Mouse (Mus musculus) midbrain, embryonic 11.5 days (tissue): ENCODE measurements around the gene Il25. TPM values are rescaled to one million over a fixed set of nuclear protein-coding genes. Genes with fewer than 3 reads are reported as not detected.

Experiments used
- ATAC-seq: fragments of 200-750 bp; cut with Nextera tagmentation; 2 replicates; pipeline ENCODE4 v1.8.0; 2017; ENCODE audit warnings: moderate TSS enrichment, moderate library complexity; ENCODE audit not compliant: low FRiP score
- DNase-seq: peaks from one replicate; pipeline ENCODE4 v3.0.0; 2015; ENCODE audit warnings: low spot score; ENCODE audit errors: missing footprints
- H3K27ac ChIP-seq: fragments of 300-500 bp; sonication (generic); 2 replicates; pipeline ENCODE4 v1.5.1; 2014; ENCODE audit warnings: low read depth, low read length
- H3K27me3 ChIP-seq: fragments of 300-500 bp; sonication (generic); 2 replicates; pipeline ENCODE4 v1.6.1; 2014; ENCODE audit warnings: mild to moderate bottlenecking, low read length, moderate library complexity, mixed read lengths; ENCODE audit not compliant: control insufficient read depth, insufficient read depth
- H3K36me3 ChIP-seq: fragments of 300-500 bp; sonication (generic); 2 replicates; pipeline ENCODE4 v1.6.1; 2014; ENCODE audit warnings: mild to moderate bottlenecking, low read length, moderate library complexity, mixed read lengths; ENCODE audit not compliant: control insufficient read depth, insufficient read depth
- H3K4me1 ChIP-seq: fragments of 300-500 bp; sonication (generic); 2 replicates; pipeline ENCODE4 v1.6.1; 2014; ENCODE audit warnings: low read length; ENCODE audit not compliant: control insufficient read depth, insufficient read depth
- H3K4me2 ChIP-seq: fragments of 300-500 bp; sonication (generic); 2 replicates; pipeline ENCODE4 v1.6.1; 2014; ENCODE audit warnings: mild to moderate bottlenecking, moderate library complexity
- H3K4me3 ChIP-seq: fragments of 300-500 bp; sonication (generic); 2 replicates; pipeline ENCODE4 v1.5.1; 2014; ENCODE audit warnings: low read depth, low read length
- H3K9ac ChIP-seq: fragments of 300-500 bp; sonication (generic); 2 replicates; pipeline ENCODE4 v1.6.1; 2014; ENCODE audit warnings: low read length
- H3K9me3 ChIP-seq: fragments of 300-500 bp; sonication (generic); 2 replicates; pipeline ENCODE4 v1.6.1; 2016; ENCODE audit warnings: low read length; ENCODE audit not compliant: control insufficient read depth
- WGBS: fragments of 180-500 bp; shearing (Covaris S2); extraction: QIAGEN DNeasy Blood & Tissue Kit; methylation state at CpG from one replicate; pipeline ENCODE4 v1.1.7; 2014; 5-methylcytosine and 5-hydroxymethylcytosine counted together
- polyA plus RNA-seq: library from polyadenylated mRNA; unstranded; fragments of >200 nt; fragmentation: Nextera tagmentation; extraction: Ambion mirVana; gene quantifications from 2 replicates; pipeline ENCODE4 v1.2.1, GENCODE M21; 2014

Gene Il25
- polyA plus RNA-seq, 1 experiment from 2014 or later, result not detected

DNA sequence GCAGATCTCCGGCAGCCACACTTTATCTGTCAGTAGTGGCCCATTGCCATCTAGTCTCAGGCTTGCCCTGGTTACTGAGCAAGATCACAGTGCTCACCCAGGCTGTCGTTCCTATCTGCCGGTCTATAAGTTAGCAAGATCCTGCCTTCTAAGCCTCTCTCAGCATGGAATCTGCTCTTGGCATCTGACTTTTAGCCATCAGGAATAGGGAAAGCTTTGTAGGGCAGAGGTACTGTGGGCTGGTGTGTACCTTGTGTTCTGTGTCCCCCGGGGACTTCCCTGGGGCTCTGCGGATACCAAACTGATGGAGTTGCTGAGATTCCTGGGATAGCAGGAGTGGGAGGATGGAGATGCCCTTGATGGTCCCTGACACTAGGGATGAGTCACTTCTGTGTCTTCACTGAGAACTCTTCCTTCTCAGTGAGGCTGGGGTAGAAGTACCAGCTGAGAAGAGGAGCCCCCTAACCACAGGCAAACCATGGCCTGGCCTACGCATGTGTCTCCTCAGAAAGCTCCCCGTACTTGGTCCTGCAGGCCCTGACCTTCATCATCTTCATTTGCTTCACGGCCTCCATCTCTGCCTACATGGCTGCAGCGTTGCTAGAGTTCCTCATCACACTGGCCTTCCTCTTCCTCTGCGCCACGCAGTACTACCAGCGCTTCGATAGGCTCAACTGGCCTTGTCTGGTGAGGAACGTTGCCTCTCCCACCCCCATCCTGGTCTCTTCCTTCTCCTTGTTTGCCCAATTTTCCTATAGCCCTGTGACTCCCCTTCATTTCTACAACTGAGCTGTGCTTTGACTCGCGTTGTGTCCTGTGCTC, 5.1 kb downstream of the Il25 start:
- no peaks in the 10 kb centered on the region; the same call in 1 of the 2 replicates for H3K4me1 ChIP-seq
- DNase-seq (no peak), ATAC-seq (no peak)
- no peak overlapping the region for H3K9ac ChIP-seq
- no peak overlapping the region for H3K27ac ChIP-seq
- no peaks in the 10 kb centered on the region for H3K9me3 ChIP-seq
- 90% methylated on average over 16 of the region's 16 CpGs for WGBS
- H3K27me3 ChIP-seq, result no peaks in the 10 kb centered on the region
- no peaks in the 10 kb centered on the region for H3K36me3 ChIP-seq
- no peak overlapping the region for H3K4me3 ChIP-seq
- H3K4me2 ChIP-seq, result no peak overlapping the region

DNA sequence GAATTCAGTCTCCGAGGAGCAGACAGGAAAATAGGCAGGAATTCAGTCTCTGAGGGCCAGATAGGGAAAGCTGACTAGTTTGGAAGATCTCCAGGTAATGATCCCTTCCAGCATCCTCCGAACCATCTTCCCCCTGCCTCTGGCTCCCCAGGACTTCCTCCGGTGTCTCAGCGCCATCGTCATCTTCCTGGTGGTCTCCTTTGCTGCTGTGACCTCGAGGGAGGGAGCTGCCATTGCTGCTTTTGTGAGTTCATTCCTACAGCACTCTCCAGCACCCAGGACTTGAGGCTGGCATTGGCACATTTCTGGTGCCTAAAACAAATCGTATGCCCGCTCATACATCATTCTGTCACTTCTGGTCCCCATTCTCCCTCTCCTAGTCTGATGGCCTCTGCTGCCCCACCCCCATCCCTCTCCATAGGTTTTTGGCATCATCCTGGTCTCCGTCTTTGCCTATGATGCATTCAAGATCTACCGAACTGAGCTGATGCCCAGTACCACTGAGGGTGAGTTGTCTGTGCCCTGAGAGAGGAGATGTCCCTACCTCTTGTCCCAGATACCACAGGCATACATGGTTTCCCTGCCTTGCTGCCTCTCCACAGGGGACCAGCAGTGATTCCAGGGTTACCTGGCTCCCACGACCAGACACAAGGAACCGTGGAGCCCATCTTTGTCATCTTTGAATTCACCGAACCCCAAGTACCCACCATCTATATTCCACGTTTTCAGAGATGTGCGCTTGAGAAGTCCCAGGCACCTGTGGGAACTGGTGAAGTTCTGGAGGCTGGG, 6.1 kb downstream of the Il25 start:
- Histone ChIP-seq H3K9ac (no peak overlapping the region), H3K4me2 (no peak overlapping the region), H3K27me3 (no peaks in the 10 kb centered on the region), H3K27ac (no peak overlapping the region), H3K9me3 (no peaks in the 10 kb centered on the region), H3K36me3 (no peaks in the 10 kb centered on the region), H3K4me3 (no peak overlapping the region), H3K4me1 (no peaks in the 10 kb centered on the region; the same call in 1 of the 2 replicates)
- 80% methylated on average over 15 of the region's 15 CpGs for WGBS
- no peak for ATAC-seq
- DNase-seq, result peak; percentile 19

DNA sequence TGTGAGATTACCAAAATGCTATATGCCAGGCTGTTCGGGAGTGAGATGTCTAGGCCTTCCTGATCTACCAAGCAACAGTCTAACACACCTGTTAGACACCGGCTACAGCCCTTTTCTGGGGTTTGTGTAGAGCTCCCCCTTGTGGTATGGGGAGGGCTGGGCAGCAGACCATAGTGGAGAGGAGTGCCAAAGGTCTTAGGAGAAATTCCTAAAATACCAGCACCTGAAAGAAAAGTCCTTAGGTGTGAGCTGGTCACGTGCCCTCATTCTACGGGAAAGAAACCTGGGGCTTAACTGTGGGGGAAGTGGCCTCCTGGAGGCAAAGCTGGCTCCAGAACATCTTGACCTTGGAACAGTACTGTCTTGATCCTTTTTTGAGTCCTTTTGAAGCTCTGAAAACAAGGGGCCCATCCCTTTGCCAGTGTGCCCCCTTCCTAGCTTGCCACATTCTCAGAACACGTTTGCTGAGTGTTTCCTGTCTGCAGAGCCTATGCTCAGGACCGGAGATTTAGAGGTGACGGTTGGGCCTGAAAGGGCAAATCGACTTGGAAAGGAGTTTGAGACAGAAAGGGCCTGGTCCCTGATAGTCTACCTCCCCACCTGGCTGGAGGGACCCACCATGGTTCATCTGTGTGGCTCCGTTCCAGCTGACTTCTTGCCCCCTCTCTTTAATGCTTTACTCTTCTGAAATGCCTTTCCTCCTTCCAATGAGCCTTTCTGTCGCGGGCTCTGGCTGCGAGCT, 7.1 kb downstream of the Il25 start:
- no peak overlapping the region for H3K4me3 ChIP-seq
- H3K36me3 ChIP-seq, result no peaks in the 10 kb centered on the region
- peak; percentile 92 for DNase-seq
- no peaks in the 10 kb centered on the region for H3K27me3 ChIP-seq
- no peaks in the 10 kb centered on the region for H3K9me3 ChIP-seq
- H3K4me2 ChIP-seq, result no peak overlapping the region
- no peak overlapping the region for H3K27ac ChIP-seq
- no peak for ATAC-seq
- WGBS, result 50% methylated on average over 12 of the region's 12 CpGs
- no peaks in the 10 kb centered on the region; the same call in 1 of the 2 replicates for H3K4me1 ChIP-seq
- no peak overlapping the region for H3K9ac ChIP-seq

DNA sequence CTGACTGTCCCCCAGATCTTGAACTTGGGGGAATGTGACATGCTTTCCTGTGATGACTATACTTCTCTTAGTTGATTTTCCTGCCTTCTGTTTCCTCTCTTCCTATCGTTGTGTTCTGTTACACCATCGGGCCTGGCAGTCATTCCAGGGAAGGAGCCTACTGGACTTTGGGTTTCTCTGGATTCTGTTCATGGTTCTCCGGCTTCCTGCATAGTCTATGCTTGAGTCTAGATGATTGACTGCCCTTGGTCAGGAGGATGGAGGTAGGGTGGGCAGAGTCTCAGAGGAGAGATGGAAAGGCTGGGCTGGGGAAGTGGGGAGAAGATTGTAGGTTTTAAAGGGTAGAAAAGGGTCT, 7.7 kb downstream of the Il25 start:
- no peak for ATAC-seq

DNA sequence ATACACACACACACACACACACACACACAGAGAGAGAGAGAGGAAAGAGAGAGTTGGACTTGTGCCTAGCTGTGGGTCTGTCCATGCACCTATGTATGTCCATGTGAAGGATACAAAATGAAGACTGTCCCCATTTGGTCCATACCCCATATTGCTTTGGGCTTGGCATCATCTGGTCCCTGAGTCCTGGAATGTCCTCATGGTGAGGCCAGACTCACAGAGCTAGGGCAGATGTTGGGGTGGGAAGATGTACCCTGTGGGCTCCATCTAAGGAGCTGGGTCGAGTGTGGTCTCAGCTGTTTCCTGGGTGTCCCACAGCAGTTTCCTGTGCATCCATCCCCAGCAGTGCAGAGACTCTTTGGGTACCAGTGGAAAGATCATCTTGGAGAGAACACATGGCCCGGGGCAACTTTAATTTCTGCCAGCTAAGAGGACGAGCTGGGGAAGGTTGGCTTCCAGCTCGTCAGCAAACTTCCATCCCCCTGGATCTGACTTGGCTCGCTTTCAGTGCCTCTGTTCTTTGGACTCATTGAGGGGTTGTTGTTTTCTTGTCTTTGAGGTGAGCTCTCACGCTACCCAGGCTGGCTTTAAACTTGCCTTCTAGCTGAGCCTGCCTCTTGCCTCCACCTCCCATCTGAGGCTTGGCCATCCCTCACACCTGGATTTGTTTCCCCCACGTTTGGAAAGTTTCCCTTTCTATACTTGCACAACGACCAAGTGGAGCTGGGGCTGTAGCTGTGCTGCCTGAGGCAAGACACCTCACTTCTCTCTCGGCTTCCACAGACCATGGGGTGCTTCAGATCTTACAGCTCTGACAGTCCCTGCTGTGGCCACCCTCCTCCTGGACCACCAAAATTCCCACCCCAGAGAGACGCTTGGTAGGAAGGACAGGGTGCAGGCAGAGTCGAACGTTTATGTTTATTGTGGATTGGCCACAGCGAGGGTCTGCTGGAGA, 8.8 kb downstream of the Il25 start:
- H3K27me3 ChIP-seq, result no peaks in the 10 kb centered on the region
- H3K4me2 ChIP-seq, result no peak overlapping the region
- ATAC-seq (no peak), DNase-seq (peak; percentile 6)
- H3K9me3 ChIP-seq, result no peaks in the 10 kb centered on the region
- H3K27ac ChIP-seq, result no peak overlapping the region
- 73% methylated on average over 13 of the region's 13 CpGs for WGBS
- H3K36me3 ChIP-seq, result no peaks in the 10 kb centered on the region
- H3K4me1 ChIP-seq, result no peaks in the 10 kb centered on the region; the same call in 1 of the 2 replicates
- H3K9ac ChIP-seq, result no peak overlapping the region
- H3K4me3 ChIP-seq, result no peak overlapping the region

More for the DNA sequence above, 7.7 kb downstream of the Il25 start:
- no peak overlapping the region for H3K9ac ChIP-seq
- no peaks in the 10 kb centered on the region for H3K9me3 ChIP-seq
- H3K36me3 ChIP-seq, result no peaks in the 10 kb centered on the region
- DNase-seq, result no peak
- no peaks in the 10 kb centered on the region; the same call in 1 of the 2 replicates for H3K4me1 ChIP-seq
- H3K4me2 ChIP-seq, result no peak overlapping the region
- H3K4me3 ChIP-seq, result no peak overlapping the region
- H3K27ac ChIP-seq, result no peak overlapping the region
- H3K27me3 ChIP-seq, result no peaks in the 10 kb centered on the region
- 88% methylated on average over 3 of the region's 3 CpGs for WGBS

DNA sequence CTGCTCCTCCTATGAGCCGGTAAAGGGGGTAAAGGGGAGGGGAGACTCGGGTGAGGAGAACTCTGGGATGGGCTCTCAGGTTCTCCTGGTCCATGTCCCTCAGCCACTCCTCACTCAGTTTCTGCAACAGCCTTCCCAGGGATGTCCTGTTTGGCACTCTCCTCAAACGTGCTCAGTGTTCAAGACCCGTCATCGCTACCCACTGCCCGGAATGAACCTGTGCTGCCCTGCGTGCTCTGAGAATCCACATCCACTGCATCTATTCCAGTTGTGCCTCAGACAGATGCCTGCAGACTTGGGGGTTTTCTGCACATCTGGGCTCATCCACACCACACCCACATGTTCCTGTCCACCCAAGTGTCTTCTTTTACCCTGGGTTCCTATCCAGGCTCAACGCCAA, 10.0 kb downstream of the Il25 start:
- no peak overlapping the region for H3K4me2 ChIP-seq
- no peak overlapping the region for H3K27ac ChIP-seq
- no peaks in the 10 kb centered on the region for H3K4me1 ChIP-seq
- H3K9me3 ChIP-seq, result no peaks in the 10 kb centered on the region
- no peak overlapping the region for H3K4me3 ChIP-seq
- H3K36me3 ChIP-seq, result no peaks in the 10 kb centered on the region
- ATAC-seq, result no peak
- no peak for DNase-seq
- no peak overlapping the region for H3K9ac ChIP-seq
- H3K27me3 ChIP-seq, result no peaks in the 10 kb centered on the region
- 92% methylated on average over 8 of the region's 8 CpGs for WGBS

DNA sequence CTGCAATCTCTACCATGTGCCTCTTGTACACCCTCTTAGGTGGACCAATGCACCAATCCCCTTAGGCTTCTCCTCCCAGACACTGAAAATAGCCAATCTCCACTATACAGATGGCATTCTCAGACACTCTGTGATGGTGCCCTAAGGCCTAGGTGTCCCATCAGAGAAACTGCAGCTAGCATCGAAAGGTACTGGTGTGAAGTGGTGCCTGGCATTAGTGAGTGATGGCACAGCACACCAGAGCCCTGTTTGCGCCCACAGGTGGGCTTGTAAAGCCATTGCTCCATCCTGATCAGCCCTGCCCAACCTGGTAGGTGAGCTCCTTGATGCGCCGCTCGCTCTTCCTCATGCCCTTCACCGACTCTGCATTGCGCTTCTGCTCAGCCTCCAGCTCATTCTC, 11.5 kb downstream of the Il25 start:
- H3K4me1 ChIP-seq, result no peaks in the 10 kb centered on the region
- H3K27me3 ChIP-seq, result no peaks in the 10 kb centered on the region
- no peak overlapping the region for H3K4me2 ChIP-seq
- no peak overlapping the region for H3K4me3 ChIP-seq
- no peaks in the 10 kb centered on the region for H3K36me3 ChIP-seq
- no peak for ATAC-seq
- no peak for DNase-seq
- no peaks in the 10 kb centered on the region for H3K9me3 ChIP-seq
- H3K27ac ChIP-seq, result no peak overlapping the region
- 89% methylated on average over 7 of the region's 7 CpGs for WGBS
- no peak overlapping the region for H3K9ac ChIP-seq

DNA sequence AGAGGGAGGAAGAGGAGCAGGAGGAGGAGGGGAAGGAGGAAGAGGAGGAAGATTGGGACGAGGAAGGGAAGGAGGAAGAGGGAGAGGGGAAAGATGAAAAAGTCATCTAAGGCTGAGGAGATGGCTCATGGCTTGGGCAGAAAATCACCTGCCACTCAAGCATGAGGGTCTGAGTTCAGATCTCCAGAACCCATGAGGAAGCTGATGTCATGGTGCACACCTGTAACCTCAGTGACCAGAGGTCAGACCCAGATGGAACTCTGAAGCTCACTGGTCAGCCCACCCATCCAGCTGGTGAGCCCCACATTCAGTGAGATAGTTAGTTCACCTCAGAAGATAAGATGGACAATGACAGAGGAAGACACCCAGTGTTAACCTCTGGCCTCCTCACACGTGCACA, 12.4 kb downstream of the Il25 start:
- Histone ChIP-seq H3K36me3 (no peaks in the 10 kb centered on the region), H3K27ac (no peak overlapping the region), H3K4me1 (no peaks in the 10 kb centered on the region), H3K4me3 (no peak overlapping the region), H3K4me2 (no peak overlapping the region), H3K9me3 (no peaks in the 10 kb centered on the region), H3K27me3 (no peaks in the 10 kb centered on the region), H3K9ac (no peak overlapping the region)
- no peak for ATAC-seq
- WGBS, result 80% methylated on average over 2 of the region's 2 CpGs
- DNase-seq, result no peak
